Mouse (Mus musculus): ENCODE results near the gene Nid1.
"Not testable (repeated sequence)": the region's sequence is repeated elsewhere in the genome, so short reads cannot be mapped to it uniquely, and the experiment has no call there.

Gene Nid1

GRCm38 (mm10) chr13:13437460-13438015 lies at the start of gene Nid1:
Gene Nid1, plus strand, starts transcription at chr13:13437551.
- DNase-seq (ENCODE audit: low spot score): not testable (repeated sequence)

DNA sequence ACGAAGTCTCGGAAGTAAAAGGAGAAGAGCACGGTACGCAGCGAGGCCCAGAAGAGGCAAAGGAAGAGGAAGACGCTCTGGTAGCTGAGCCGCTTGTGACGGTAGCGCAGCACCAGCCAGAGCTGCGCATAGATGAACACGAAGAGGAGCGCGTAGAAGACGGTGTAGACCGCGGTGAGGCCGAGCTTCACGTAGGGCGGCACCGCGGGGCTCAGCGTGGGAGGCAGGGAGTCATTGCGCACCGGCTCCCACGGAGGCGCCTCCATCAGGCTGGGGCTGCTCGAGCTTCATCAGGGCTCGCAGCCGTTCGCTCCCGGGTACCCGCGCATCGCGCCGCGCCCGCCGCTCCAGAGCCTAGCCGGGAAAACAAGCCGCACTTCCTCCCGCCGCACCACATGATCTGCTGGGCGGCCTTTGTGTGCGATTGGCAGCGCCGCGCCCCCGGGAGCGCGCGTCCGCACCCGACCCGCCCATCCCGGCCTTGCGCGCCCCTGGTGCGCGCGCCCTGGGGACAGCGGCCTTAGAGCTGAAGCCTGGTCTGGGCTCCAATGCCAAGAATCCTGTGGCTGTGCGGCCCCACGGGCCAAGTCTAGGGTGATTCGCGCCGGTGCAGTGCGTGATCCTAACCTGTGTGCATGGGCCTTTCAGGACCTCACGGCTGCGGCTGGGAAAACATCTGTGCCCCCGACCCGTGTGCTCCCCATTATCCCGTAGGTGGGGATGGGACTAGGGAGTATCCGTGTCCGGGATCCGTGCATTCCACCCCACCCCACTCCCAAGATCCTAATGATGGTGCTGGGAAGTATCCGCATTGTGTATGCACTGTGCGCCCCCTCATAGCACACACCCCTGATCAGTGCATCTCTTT lies 43.9 kb upstream of the Nid1 start, which contains the start of gene Gpr137b:
Gene Gpr137b, minus strand, starts transcription at position 787 of the 868 bp plus-strand sequence.
- DNase-seq (ENCODE audit: low spot score): not testable (repeated sequence)

GRCm38 (mm10) chr13:13394096-13394395 lies 43.3 kb upstream of the Nid1 start:
- DNase-seq (ENCODE audit: low spot score): not testable (repeated sequence)

DNA sequence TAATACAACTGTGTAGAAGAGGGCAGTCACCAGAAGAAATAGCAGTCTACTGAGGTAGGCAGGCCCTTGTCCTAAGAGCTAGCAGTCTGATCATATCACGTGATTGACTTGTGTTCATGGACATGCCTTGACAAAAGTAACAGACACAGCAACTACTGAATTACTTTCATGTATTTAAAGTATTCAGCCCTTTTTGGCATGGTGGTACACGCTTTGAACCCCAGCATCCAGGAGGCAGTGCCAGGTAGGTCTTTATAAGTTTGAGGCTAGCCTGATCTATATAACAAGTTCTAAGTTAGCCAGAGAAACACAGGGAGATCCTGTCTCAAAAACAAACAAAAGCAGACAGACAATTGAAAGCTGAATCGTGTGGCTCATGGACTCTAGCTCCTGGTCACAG lies 36.5 kb upstream of the Nid1 start:
- not testable (repeated sequence) for DNase-seq (ENCODE audit: low spot score)

GRCm38 (mm10) chr13:13402818-13403217 lies 34.5 kb upstream of the Nid1 start:
- not testable (repeated sequence) for DNase-seq (ENCODE audit: low spot score)

DNA sequence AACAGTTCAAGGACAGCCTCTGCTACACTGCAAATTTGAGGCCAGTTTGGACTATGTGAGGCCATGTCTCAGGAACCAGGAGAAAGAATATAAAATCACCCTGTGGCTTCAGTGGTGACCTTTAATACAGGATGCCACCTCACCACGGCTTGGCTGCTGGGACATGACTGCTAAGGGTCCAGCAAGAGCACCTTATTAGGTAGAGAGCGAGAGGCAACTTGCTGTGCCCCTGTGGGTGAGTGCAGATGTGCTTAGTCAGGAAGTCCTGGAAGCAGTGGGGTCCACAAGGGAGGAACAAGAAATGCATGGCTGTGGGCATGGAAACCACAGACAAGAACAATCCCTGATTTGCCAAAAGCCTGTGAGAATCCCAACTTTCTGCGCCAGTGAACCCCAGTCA lies 34.0 kb upstream of the Nid1 start:
- not testable (repeated sequence) for DNase-seq (ENCODE audit: low spot score)

DNA sequence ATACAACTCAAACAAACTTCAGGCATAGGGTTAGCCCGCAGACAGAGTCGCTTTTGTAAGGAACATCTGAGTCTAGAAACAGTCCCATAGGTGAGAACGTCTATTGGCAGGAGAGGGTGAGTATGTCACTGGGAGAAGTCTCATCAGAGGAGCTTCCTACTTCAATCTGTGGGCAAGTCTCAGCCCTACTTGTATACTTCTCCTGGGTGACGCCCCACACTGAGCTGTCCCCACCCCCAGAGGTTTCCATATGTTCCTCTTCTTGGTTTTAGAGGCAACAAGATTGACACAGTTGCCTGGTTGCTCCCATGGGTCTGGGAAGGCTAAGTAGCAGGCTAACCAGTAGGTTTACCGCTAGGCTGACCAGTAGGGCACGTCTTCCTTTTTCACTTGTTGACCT lies 33.5 kb upstream of the Nid1 start:
- not testable (repeated sequence) for DNase-seq (ENCODE audit: low spot score)

GRCm38 (mm10) chr13:13404517-13405155 lies 32.7 kb upstream of the Nid1 start:
- DNase-seq (ENCODE audit: low spot score): not testable (repeated sequence)

GRCm38 (mm10) chr13:13405511-13405910 lies 31.8 kb upstream of the Nid1 start:
- DNase-seq (ENCODE audit: low spot score): not testable (repeated sequence)

- no peak for DNase-seq (ENCODE audit: low spot score)
Measured at GRCm38 (mm10) chr13:13414206-13414605, 23.1 kb upstream of the Nid1 start.

GRCm38 (mm10) chr13:13415120-13416006 lies 22.0 kb upstream of the Nid1 start:
- DNase-seq (ENCODE audit: low spot score): not testable (repeated sequence)

GRCm38 (mm10) chr13:13416007-13416337 lies 21.4 kb upstream of the Nid1 start:
- not testable (repeated sequence) for DNase-seq (ENCODE audit: low spot score)

GRCm38 (mm10) chr13:13418859-13419258 lies 18.5 kb upstream of the Nid1 start:
- not testable (repeated sequence) for DNase-seq (ENCODE audit: low spot score)

- DNase-seq (ENCODE audit: low spot score): not testable (repeated sequence)
Measured at GRCm38 (mm10) chr13:13423301-13423700, 14.1 kb upstream of the Nid1 start.

- not testable (repeated sequence) for DNase-seq (ENCODE audit: low spot score)
Measured at GRCm38 (mm10) chr13:13436161-13436560, 1.2 kb upstream of the Nid1 start.

- not testable (repeated sequence) for DNase-seq (ENCODE audit: low spot score)
Measured at GRCm38 (mm10) chr13:13438112-13438953, 982 bp downstream of the Nid1 start.

GRCm38 (mm10) chr13:13445601-13446000 lies 8.2 kb downstream of the Nid1 start:
- DNase-seq (ENCODE audit: low spot score): not testable (repeated sequence)

DNA sequence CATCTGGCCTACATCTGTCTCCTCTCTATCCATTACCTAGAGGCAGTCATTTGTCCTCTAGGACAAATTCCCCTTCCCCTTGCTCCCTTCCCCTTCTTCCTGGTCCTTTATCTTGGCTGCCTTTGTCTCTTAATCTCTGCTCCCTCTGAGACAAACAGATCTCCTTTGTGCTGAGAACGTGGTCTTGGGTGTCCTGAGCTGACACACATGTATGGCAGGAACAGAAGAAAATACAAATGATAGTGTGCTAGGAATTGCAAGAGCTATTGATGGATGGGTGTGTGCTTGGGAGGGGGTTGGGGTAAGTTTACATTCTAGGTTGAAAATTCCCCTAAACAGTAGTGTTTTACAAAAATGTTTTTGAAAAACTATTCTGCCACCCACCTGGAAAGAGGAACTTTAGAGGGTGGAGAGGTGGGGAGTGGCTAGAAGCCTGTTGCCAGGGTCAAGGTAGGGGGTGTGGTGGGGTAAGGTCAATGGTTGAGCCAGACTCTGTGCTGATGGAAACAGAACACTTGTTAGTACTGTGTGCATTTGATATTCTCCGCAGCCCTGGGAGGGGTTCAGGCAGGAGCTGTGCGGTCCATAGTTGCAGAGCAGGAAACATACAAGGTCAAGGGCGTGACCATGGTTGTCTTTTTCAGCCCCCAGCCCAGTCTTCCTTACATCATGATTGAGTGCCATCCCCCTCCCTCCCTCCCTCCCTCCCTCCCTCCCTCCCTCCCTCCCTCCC lies 9.5 kb downstream of the Nid1 start:
- DNase-seq (ENCODE audit: low spot score): not testable (repeated sequence)

DNA sequence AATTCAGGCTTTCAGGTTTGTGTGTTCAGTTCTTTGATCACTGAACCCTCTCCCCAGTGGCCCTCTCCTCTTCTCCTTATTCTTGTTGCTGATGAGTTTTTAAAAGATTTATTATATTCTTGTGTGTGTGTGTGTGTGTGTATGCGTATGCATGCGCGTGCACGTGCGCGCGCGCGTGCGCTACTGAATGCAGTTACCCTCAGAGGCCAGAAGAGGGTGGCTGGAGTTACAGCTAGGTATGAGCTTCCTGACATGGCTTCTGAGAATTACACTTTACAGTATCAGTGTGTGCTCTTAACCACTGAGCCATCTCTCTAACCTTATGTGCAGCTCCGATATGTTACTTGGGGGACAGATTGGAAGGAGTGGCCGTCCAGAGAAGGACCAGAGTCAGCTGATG lies 12.6 kb downstream of the Nid1 start:
- DNase-seq (ENCODE audit: low spot score): not testable (repeated sequence)

GRCm38 (mm10) chr13:13450931-13451330 lies 13.6 kb downstream of the Nid1 start:
- DNase-seq (ENCODE audit: low spot score): not testable (repeated sequence)
